Mouse (Mus musculus) lung, postnatal 0 days (tissue): ENCODE data around the gene Pabpc4. TPM values are rescaled to one million over a fixed set of nuclear protein-coding genes. Genes with fewer than 3 reads are reported as not detected.

Source experiments
- ATAC-seq: fragments of 200-750 bp; cut with Nextera tagmentation; 2 replicates; pipeline ENCODE4 v1.8.0; 2017; ENCODE audit warnings: moderate library complexity
- DNase-seq: peaks from one replicate; pipeline ENCODE4 v3.0.0-alpha.2; 2016; ENCODE audit warnings: low spot score
- H3K27ac ChIP-seq: fragments of 300-500 bp; sonication (generic); 2 replicates; pipeline ENCODE4 v1.5.1; 2014; ENCODE audit warnings: antibody characterized with exemption, mild to moderate bottlenecking, low read length, mixed read lengths
- H3K27me3 ChIP-seq: fragments of 300-500 bp; sonication (generic); replicated peaks from 2 replicates; pipeline ENCODE4 v1.6.1; 2014; ENCODE audit warnings: low read length, mixed read lengths; ENCODE audit not compliant: insufficient read depth
- H3K36me3 ChIP-seq: fragments of 300-500 bp; sonication (generic); 2 replicates; pipeline ENCODE4 v1.6.1; 2014; ENCODE audit warnings: low read length, mixed read lengths; ENCODE audit not compliant: insufficient read depth
- H3K4me1 ChIP-seq: fragments of 300-500 bp; sonication (generic); 2 replicates; pipeline ENCODE4 v1.6.1; 2014; ENCODE audit warnings: antibody characterized with exemption, low read depth, low read length, mixed read lengths; ENCODE audit not compliant: insufficient read depth
- H3K4me2 ChIP-seq: fragments of 300-500 bp; sonication (generic); replicated peaks from 2 replicates; pipeline ENCODE4 v1.6.1; 2014; ENCODE audit warnings: low read depth, mild to moderate bottlenecking, low read length, moderate library complexity, mixed read lengths
- H3K4me3 ChIP-seq: fragments of 300-500 bp; sonication (generic); 2 replicates; pipeline ENCODE4 v1.5.1; 2014; ENCODE audit warnings: low read depth, low read length
- H3K9ac ChIP-seq: fragments of 300-500 bp; sonication (generic); replicated peaks from 2 replicates; pipeline ENCODE4 v1.6.1; 2014; ENCODE audit warnings: low read depth, mild to moderate bottlenecking
- H3K9me3 ChIP-seq: fragments of 300-500 bp; sonication (generic); 2 replicates; pipeline ENCODE4 v1.6.1; 2016; ENCODE audit warnings: low read length, mixed read lengths
- CTCF ChIP-seq: IDR thresholded peaks from 2 replicates; pipeline ENCODE4 v1.5.1; 2016; ENCODE audit warnings: antibody characterized with exemption, mild to moderate bottlenecking
- EP300 ChIP-seq: IDR thresholded peaks from 2 replicates; pipeline ENCODE4 v1.6.1; 2016; ENCODE audit warnings: antibody characterized with exemption, mild to moderate bottlenecking, control low read depth
- WGBS: fragments of 180-500 bp; shearing (Covaris S2); extraction: QIAGEN DNeasy Blood & Tissue Kit; methylation state at CpG from one replicate; pipeline ENCODE4 v1.1.7; 2014; 5-methylcytosine and 5-hydroxymethylcytosine counted together
- polyA plus RNA-seq: library from polyadenylated mRNA; unstranded; fragments of >200 nt; fragmentation: Nextera tagmentation; extraction: Ambion mirVana; gene quantifications from 2 replicates; pipeline ENCODE4 v1.2.1, GENCODE M21; 2015

Pabpc4 gene
- polyA plus RNA-seq, 1 experiment from 2014 or later = 11.4 TPM

- no peaks in the 10 kb centered on the region for H3K27me3 ChIP-seq
- no peak overlapping the region for H3K27ac ChIP-seq
- H3K9ac ChIP-seq = no peak overlapping the region
- no peak for TF ChIP-seq EP300
- TF ChIP-seq CTCF = peak; percentile 60
- no peak for ATAC-seq
- peaks cover under 1% of the 10 kb centered on the region; the same call in 1 of the 2 replicates for H3K4me1 ChIP-seq
- no peaks in the 10 kb centered on the region for H3K9me3 ChIP-seq
- no peaks in the 10 kb centered on the region for H3K36me3 ChIP-seq
- H3K4me2 ChIP-seq = no peak overlapping the region
- 56% methylated on average over 3 of the region's 3 CpGs for WGBS
- DNase-seq = peak; percentile 21
- no peak overlapping the region for H3K4me3 ChIP-seq
Observed at GRCm38 (mm10) chr4:123223309-123223708, 38.8 kb upstream of the Pabpc4 start.

- H3K27ac ChIP-seq = no peak overlapping the region
Observed at GRCm38 (mm10) chr4:123225718-123226403, 36.3 kb upstream of the Pabpc4 start.

GRCm38 (mm10) chr4:123227707-123228106 lies 34.4 kb upstream of the Pabpc4 start:
- Histone ChIP-seq H3K4me1 (peaks cover 5% of the 10 kb centered on the region; the same call in 1 of the 2 replicates), H3K27ac (peak overlapping the region; percentile 60; the same call in 1 of the 2 replicates), H3K27me3 (no peaks in the 10 kb centered on the region), H3K9me3 (no peaks in the 10 kb centered on the region), H3K36me3 (no peaks in the 10 kb centered on the region), H3K9ac (no peak overlapping the region), H3K4me3 (no peak overlapping the region), H3K4me2 (no peak overlapping the region)
- DNase-seq (peak; percentile 72), ATAC-seq (peak; percentile 58)
- 24% methylated on average over 4 of the region's 4 CpGs for WGBS
- TF ChIP-seq CTCF (no peak), EP300 (no peak)

More at GRCm38 (mm10) chr4:123225718-123226403, 36.3 kb upstream of the Pabpc4 start:
- ATAC-seq (peak; percentile 47), DNase-seq (peak; percentile 70)
- TF ChIP-seq EP300 (peak; percentile 56), CTCF (no peak)
- Histone ChIP-seq H3K4me3 (no peak overlapping the region), H3K9ac (no peak overlapping the region), H3K36me3 (no peaks in the 10 kb centered on the region), H3K27me3 (no peaks in the 10 kb centered on the region), H3K9me3 (no peaks in the 10 kb centered on the region), H3K4me1 (peaks cover 5% of the 10 kb centered on the region; the same call in 1 of the 2 replicates), H3K4me2 (no peak overlapping the region)
- 36% methylated on average over 10 of the region's 10 CpGs for WGBS

- peak; percentile 88 for DNase-seq
Observed at GRCm38 (mm10) chr4:123228270-123228669, 33.9 kb upstream of the Pabpc4 start.

GRCm38 (mm10) chr4:123229166-123229565 lies 33.0 kb upstream of the Pabpc4 start:
- Histone ChIP-seq H3K36me3 (no peaks in the 10 kb centered on the region), H3K27me3 (peaks cover 10% of the 10 kb centered on the region), H3K4me2 (no peak overlapping the region), H3K9me3 (no peaks in the 10 kb centered on the region), H3K9ac (no peak overlapping the region), H3K4me3 (no peak overlapping the region), H3K27ac (no peak overlapping the region; the same call in 1 of the 2 replicates), H3K4me1 (peaks cover 5% of the 10 kb centered on the region; the same call in 1 of the 2 replicates)
- DNase-seq (peak; percentile 76), ATAC-seq (peak; percentile 11)
- TF ChIP-seq CTCF (no peak), EP300 (no peak)
- WGBS = 49% methylated on average over 11 of the region's 11 CpGs

More at GRCm38 (mm10) chr4:123228270-123228669, 33.9 kb upstream of the Pabpc4 start:
- peak; percentile 85 for ATAC-seq
- Histone ChIP-seq H3K4me2 (no peak overlapping the region), H3K27ac (peak overlapping the region; percentile 60; the same call in 1 of the 2 replicates), H3K36me3 (no peaks in the 10 kb centered on the region), H3K9me3 (no peaks in the 10 kb centered on the region), H3K9ac (no peak overlapping the region), H3K4me3 (no peak overlapping the region), H3K4me1 (peaks cover 5% of the 10 kb centered on the region; the same call in 1 of the 2 replicates), H3K27me3 (peaks cover 4% of the 10 kb centered on the region; the same call in 1 of the 2 replicates)
- peak; percentile 80; the same call in 1 of the 2 replicates for TF ChIP-seq EP300
- no peak for TF ChIP-seq CTCF
- 32% methylated on average over 2 of the region's 2 CpGs for WGBS

- H3K9ac ChIP-seq = no peak overlapping the region
- ATAC-seq = no peak
- 78% methylated on average over 3 of the region's 3 CpGs for WGBS
- TF ChIP-seq CTCF = no peak
- TF ChIP-seq EP300 = no peak
- no peak overlapping the region for H3K27ac ChIP-seq
- no peaks in the 10 kb centered on the region for H3K36me3 ChIP-seq
- H3K4me1 ChIP-seq = peaks cover 5% of the 10 kb centered on the region; the same call in 1 of the 2 replicates
- peaks cover 11% of the 10 kb centered on the region for H3K27me3 ChIP-seq
- DNase-seq = no peak
- no peak overlapping the region for H3K4me3 ChIP-seq
- no peaks in the 10 kb centered on the region for H3K9me3 ChIP-seq
- no peak overlapping the region for H3K4me2 ChIP-seq
Observed at GRCm38 (mm10) chr4:123232841-123233240, 29.3 kb upstream of the Pabpc4 start.
